Mouse (Mus musculus) limb, embryonic 13.5 days (tissue): Measurements from ENCODE around the gene Fkbp6. TPM values are rescaled to one million over a fixed set of nuclear protein-coding genes. Genes with fewer than 3 reads are reported as not detected.

Experiments
- ATAC-seq: fragments of 200-750 bp; cut with Nextera tagmentation; 2 replicates; pipeline ENCODE4 v1.8.0; 2017; ENCODE audit warnings: low read depth, moderate number of reproducible peaks, moderate TSS enrichment; ENCODE audit not compliant: low FRiP score
- H3K27ac ChIP-seq: fragments of 300-500 bp; sonication (generic); 2 replicates; pipeline ENCODE4 v1.5.1; 2015; ENCODE audit warnings: inconsistent platforms, mild to moderate bottlenecking, moderate library complexity
- H3K27me3 ChIP-seq: fragments of 300-500 bp; sonication (generic); 2 replicates; pipeline ENCODE4 v1.6.1; 2015; ENCODE audit warnings: mild to moderate bottlenecking, inconsistent platforms
- H3K36me3 ChIP-seq: fragments of 300-500 bp; sonication (generic); 2 replicates; pipeline ENCODE4 v1.6.1; 2015; ENCODE audit warnings: inconsistent platforms, mild to moderate bottlenecking, moderate library complexity
- H3K4me1 ChIP-seq: fragments of 300-500 bp; sonication (generic); 2 replicates; pipeline ENCODE4 v1.6.1; 2015; ENCODE audit warnings: inconsistent platforms
- H3K4me2 ChIP-seq: fragments of 300-500 bp; sonication (generic); replicated peaks from 2 replicates; pipeline ENCODE4 v1.6.1; 2015; ENCODE audit warnings: inconsistent platforms, mild to moderate bottlenecking, moderate library complexity
- H3K4me3 ChIP-seq: fragments of 300-500 bp; sonication (generic); 2 replicates; pipeline ENCODE4 v1.5.1; 2015; ENCODE audit warnings: moderate library complexity, mild to moderate bottlenecking, inconsistent platforms
- H3K9ac ChIP-seq: fragments of 300-500 bp; sonication (generic); 2 replicates; pipeline ENCODE4 v1.6.1; 2015; ENCODE audit warnings: mild to moderate bottlenecking, inconsistent platforms
- H3K9me3 ChIP-seq: fragments of 300-500 bp; sonication (generic); 2 replicates; pipeline ENCODE4 v1.6.1; 2016; ENCODE audit warnings: inconsistent platforms
- WGBS: fragments of 180-500 bp; shearing (Covaris S2); methylation state at CpG from one replicate; pipeline ENCODE4 v1.1.7; 2015; 5-methylcytosine and 5-hydroxymethylcytosine counted together
- polyA plus RNA-seq: library from polyadenylated mRNA; unstranded; fragments of >200 nt; fragmentation: Nextera tagmentation; extraction: Ambion mirVana; gene quantifications from 2 replicates; pipeline ENCODE4 v1.2.1, GENCODE M21; 2015

Fkbp6 gene
- polyA plus RNA-seq, 1 experiment from 2014 or later, result not detected

DNA sequence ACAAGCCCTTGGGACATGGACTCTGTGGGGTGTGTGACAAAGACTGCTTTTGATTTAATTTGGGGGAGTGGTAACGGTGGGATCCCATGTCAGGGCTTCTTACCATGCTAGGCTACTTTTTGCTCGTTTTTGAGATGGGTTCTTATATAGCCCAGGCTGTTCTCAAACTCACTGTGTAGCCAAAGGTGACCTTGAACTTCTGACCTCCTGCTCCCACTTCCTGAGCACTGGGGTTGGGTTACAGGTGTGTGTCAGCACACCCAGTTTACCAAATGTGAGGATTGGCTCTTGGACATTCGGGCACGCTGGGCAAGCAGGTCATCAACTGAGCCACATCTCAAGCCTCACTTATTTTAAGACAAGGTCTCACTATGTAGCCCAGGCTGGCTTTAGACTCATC lies 79.5 kb downstream of the Fkbp6 start:
- Histone ChIP-seq H3K4me3 (no peak overlapping the region), H3K27ac (no peak overlapping the region), H3K9ac (no peak overlapping the region), H3K4me2 (no peak overlapping the region), H3K27me3 (no peaks in the 10 kb centered on the region), H3K4me1 (peaks cover 33% of the 10 kb centered on the region), H3K36me3 (no peaks in the 10 kb centered on the region), H3K9me3 (no peaks in the 10 kb centered on the region)
- ATAC-seq, result no peak
- WGBS, result 71% methylated on average over 4 of the region's 4 CpGs

GRCm38 (mm10) chr5:135269451-135269850 lies 80.4 kb downstream of the Fkbp6 start:
- WGBS, result 65% methylated on average over 8 of the region's 8 CpGs
- H3K27me3 ChIP-seq, result no peaks in the 10 kb centered on the region
- no peak overlapping the region for H3K4me2 ChIP-seq
- no peaks in the 10 kb centered on the region for H3K36me3 ChIP-seq
- 0 out of 2 replicates have a peak, but pooled peaks have one; percentile 18 for ATAC-seq
- H3K27ac ChIP-seq, result peak overlapping the region; percentile 52
- no peaks in the 10 kb centered on the region for H3K9me3 ChIP-seq
- peaks cover 27% of the 10 kb centered on the region for H3K4me1 ChIP-seq
- H3K4me3 ChIP-seq, result no peak overlapping the region
- H3K9ac ChIP-seq, result no peak overlapping the region

- H3K4me3 ChIP-seq, result no peak overlapping the region
- peaks cover 31% of the 10 kb centered on the region for H3K4me1 ChIP-seq
- H3K36me3 ChIP-seq, result no peaks in the 10 kb centered on the region
- peak; percentile 62 for ATAC-seq
- H3K9me3 ChIP-seq, result no peaks in the 10 kb centered on the region
- H3K27me3 ChIP-seq, result no peaks in the 10 kb centered on the region
- peak overlapping the region; percentile 49 for H3K4me2 ChIP-seq
- H3K9ac ChIP-seq, result 0 out of 2 replicates have a peak overlapping the region, but pooled peaks have one; percentile 5
- 35% methylated on average over 9 of the region's 9 CpGs for WGBS
- H3K27ac ChIP-seq, result peak overlapping the region; percentile 88
Observed at GRCm38 (mm10) chr5:135264548-135264947, 85.3 kb downstream of the Fkbp6 start.

GRCm38 (mm10) chr5:135263866-135264503 lies 85.9 kb downstream of the Fkbp6 start:
- Histone ChIP-seq H3K9me3 (no peaks in the 10 kb centered on the region), H3K27ac (peak overlapping the region; percentile 88), H3K27me3 (no peaks in the 10 kb centered on the region), H3K9ac (no peak overlapping the region), H3K4me2 (peak overlapping the region; percentile 49), H3K4me1 (peaks cover 26% of the 10 kb centered on the region), H3K4me3 (no peak overlapping the region), H3K36me3 (no peaks in the 10 kb centered on the region)
- ATAC-seq, result peak; percentile 94
- WGBS, result 14% methylated on average over 17 of the region's 17 CpGs

- peak overlapping the region; percentile 97 for H3K27ac ChIP-seq
- peak overlapping the region; percentile 53 for H3K9ac ChIP-seq
- peak; percentile 83 for ATAC-seq
- 24% methylated on average over 30 of the region's 30 CpGs for WGBS
- no peaks in the 10 kb centered on the region for H3K27me3 ChIP-seq
- H3K4me3 ChIP-seq, result peak overlapping the region; percentile 26
- peaks cover 35% of the 10 kb centered on the region for H3K4me1 ChIP-seq
- peaks cover 4% of the 10 kb centered on the region; the same call in 1 of the 2 replicates for H3K9me3 ChIP-seq
- no peaks in the 10 kb centered on the region for H3K36me3 ChIP-seq
- peak overlapping the region; percentile 54 for H3K4me2 ChIP-seq
Observed at GRCm38 (mm10) chr5:135258280-135259150, 91.3 kb downstream of the Fkbp6 start.

DNA sequence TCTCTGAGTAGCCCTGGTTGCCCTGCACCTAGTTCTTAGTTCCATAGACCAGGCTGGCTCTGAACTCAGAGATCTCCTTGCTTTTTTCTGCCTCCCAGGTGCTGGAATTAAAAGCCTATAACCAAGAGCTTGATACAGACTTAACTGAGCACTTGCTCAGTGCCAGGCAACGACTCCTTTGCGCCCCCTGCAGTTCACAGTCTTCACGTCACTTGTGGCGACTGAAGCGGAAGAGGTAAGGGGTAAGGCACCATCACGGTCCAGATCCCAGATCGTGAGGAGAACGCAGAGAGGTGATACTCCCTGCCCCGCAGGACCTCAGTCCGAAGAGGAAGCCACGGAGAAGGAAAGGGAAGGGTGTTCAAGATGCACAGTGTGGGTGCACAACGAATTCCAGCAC lies 92.3 kb downstream of the Fkbp6 start:
- H3K9me3 ChIP-seq, result peaks cover 4% of the 10 kb centered on the region; the same call in 1 of the 2 replicates
- H3K36me3 ChIP-seq, result no peaks in the 10 kb centered on the region
- no peak for ATAC-seq
- no peak overlapping the region for H3K4me3 ChIP-seq
- peak overlapping the region; percentile 97 for H3K27ac ChIP-seq
- H3K4me1 ChIP-seq, result peaks cover 41% of the 10 kb centered on the region
- 81% methylated on average over 12 of the region's 12 CpGs for WGBS
- H3K27me3 ChIP-seq, result no peaks in the 10 kb centered on the region
- no peak overlapping the region for H3K4me2 ChIP-seq
- no peak overlapping the region for H3K9ac ChIP-seq

GRCm38 (mm10) chr5:135256166-135256565 lies 93.7 kb downstream of the Fkbp6 start:
- 88% methylated on average over 3 of the region's 3 CpGs for WGBS
- ATAC-seq, result no peak

GRCm38 (mm10) chr5:135253741-135254401 lies 96.0 kb downstream of the Fkbp6 start:
- H3K27me3 ChIP-seq, result peaks cover 21% of the 10 kb centered on the region
- ATAC-seq, result no peak
- H3K4me1 ChIP-seq, result peaks cover 54% of the 10 kb centered on the region
- 9% methylated on average over 12 of the region's 12 CpGs for WGBS
- H3K4me3 ChIP-seq, result no peak overlapping the region
- peak overlapping the region; percentile 6; the same call in 1 of the 2 replicates for H3K27ac ChIP-seq
- H3K36me3 ChIP-seq, result no peaks in the 10 kb centered on the region
- 0 out of 2 replicates have a peak overlapping the region, but pooled peaks have one; percentile 15 for H3K9ac ChIP-seq
- H3K9me3 ChIP-seq, result peaks cover 4% of the 10 kb centered on the region; the same call in 1 of the 2 replicates
- peak overlapping the region; percentile 19; the same call in 1 of the 2 replicates for H3K4me2 ChIP-seq

More at GRCm38 (mm10) chr5:135256166-135256565, 93.7 kb downstream of the Fkbp6 start:
- H3K4me3 ChIP-seq, result no peak overlapping the region
- H3K9me3 ChIP-seq, result peaks cover 4% of the 10 kb centered on the region; the same call in 1 of the 2 replicates
- no peak overlapping the region for H3K4me2 ChIP-seq
- no peaks in the 10 kb centered on the region for H3K27me3 ChIP-seq
- peaks cover 44% of the 10 kb centered on the region for H3K4me1 ChIP-seq
- no peaks in the 10 kb centered on the region for H3K36me3 ChIP-seq
- no peak overlapping the region for H3K27ac ChIP-seq
- no peak overlapping the region for H3K9ac ChIP-seq

GRCm38 (mm10) chr5:135251079-135251454 lies 98.8 kb downstream of the Fkbp6 start, which contains the start of gene Fzd9:
Gene Fzd9, minus strand, starts transcription at chr5:135251230.
- Histone ChIP-seq H3K4me2 (peak within 1 kb of the TSS; percentile 97), H3K36me3 (peaks cover 14% of the 10 kb centered on the region), H3K27ac (peak within 1 kb of the TSS; percentile 39; the same call in 1 of the 2 replicates), H3K9ac (peak within 1 kb of the TSS; percentile 76), H3K4me3 (peak within 1 kb of the TSS; percentile 66), H3K4me1 (peaks cover 51% of the 10 kb centered on the region), H3K9me3 (peaks cover 1% of the 10 kb centered on the region; the same call in 1 of the 2 replicates), H3K27me3 (peaks cover 28% of the 10 kb centered on the region)
- under 1% methylated on average over 51 of the region's 51 CpGs for WGBS
- ATAC-seq, result peak; percentile 85

- peak overlapping the region; percentile 76 for H3K9ac ChIP-seq
- H3K9me3 ChIP-seq, result no peaks in the 10 kb centered on the region
- H3K27ac ChIP-seq, result peak overlapping the region; percentile 39; the same call in 1 of the 2 replicates
- peak overlapping the region; percentile 97 for H3K4me2 ChIP-seq
- peak overlapping the region; percentile 66 for H3K4me3 ChIP-seq
- peak; percentile 25; the same call in 1 of the 2 replicates for ATAC-seq
- WGBS, result 2% methylated on average over 88 of the region's 92 CpGs
- peaks cover 21% of the 10 kb centered on the region for H3K36me3 ChIP-seq
- peaks cover 52% of the 10 kb centered on the region for H3K4me1 ChIP-seq
- peaks cover 28% of the 10 kb centered on the region for H3K27me3 ChIP-seq
Observed at GRCm38 (mm10) chr5:135250186-135251078, 99.4 kb downstream of the Fkbp6 start.
